Mouse (Mus musculus) lung, postnatal 10 days (tissue): ENCODE results near the gene Milr1.

Experiments used
- DNase-seq: peaks from one replicate; pipeline ENCODE4 v3.0.0; 2021

The Milr1 gene

DNA sequence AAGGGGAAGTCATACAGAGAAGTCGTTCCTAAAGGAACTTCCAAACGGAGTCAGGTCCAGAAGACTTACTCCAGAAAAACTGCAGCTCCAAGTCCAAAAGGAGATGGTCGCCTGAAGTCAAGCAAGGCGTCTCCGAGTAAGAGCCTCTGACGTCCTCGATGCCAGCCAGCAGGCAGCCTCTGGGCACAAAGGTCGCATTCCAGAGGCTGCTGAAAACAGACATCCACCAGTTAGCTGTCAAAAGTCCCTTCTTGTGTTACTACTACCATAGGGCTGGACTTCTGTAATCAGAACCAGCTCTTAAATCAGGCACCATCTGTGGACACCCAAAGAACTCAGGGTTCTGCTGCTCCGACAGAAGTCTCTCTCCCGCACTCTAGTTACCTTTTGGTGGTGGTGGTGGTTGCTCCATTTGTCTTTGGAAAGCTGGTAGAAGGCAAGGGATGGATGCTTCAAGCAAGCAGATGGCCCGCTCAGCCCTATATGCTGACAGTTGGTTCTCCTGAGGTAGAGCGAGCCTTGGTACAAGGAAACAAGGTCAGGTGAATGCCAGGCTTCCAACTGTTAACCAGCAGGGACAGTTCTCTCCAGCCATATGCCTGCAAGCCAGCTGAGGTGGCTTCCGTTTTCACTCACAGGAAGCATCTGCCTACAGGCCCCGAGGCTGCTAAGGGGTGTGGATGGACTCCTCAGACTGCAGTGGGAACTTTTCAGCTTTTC lies 63.7 kb downstream of the Milr1 start:
- DNase-seq, result no peak

DNA sequence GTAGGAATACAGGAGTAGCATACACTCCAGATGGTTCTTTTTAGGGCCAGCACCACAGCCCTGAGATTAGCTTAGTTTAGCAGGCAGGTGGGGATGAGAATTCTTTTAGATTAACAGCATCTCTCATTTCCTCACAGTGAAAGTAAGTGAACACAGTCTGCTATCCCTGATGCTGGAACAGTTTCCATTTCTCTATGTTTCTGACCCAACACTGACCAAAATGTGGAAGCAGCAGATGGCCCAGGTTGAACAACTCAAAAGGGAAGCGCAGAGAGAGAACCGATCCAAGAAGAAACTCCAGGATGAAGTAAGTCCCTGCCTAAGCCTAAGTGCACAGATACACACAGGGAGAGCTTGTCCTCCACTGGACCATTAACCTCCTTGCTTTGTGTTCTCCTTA lies 64.3 kb downstream of the Milr1 start:
- DNase-seq, result no peak

DNA sequence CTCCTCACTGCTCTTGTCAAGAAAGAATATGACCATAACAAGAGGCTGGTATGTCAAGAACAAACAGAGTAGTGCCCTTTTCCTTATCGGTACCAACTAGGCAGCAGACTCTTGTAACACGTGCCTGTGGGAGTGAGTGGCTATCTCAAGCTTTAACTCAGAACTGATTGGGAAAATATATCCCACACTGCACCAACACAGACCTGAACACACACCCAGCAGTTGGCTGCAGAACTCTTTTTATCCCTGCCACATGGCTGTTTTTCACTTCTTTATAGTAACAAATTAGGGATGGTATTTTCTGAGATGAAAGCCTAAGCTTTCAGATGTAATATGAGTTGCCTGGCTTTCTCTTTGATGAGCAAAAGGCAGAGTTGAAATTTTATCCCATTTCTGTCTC lies 64.7 kb downstream of the Milr1 start:
- no peak for DNase-seq

DNA sequence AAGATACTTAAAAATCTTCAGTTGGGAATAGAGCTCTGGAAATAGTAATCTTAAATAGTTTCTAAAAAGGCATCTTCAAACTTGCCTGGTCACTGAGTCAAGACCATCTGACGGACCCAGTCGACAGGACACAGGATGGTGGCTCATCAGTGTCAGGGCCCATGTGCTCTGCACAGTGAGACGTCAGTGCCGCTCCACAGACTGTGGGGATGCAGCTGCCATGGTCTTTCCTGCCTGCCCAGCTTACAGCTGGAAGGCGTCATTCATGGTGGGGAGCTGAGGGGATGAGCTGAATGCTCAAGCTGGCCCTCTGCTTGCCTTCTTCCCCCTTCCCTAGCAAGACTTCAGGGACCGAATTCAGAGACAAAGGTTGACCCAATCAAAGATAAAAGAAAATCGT lies 65.3 kb downstream of the Milr1 start:
- DNase-seq, result no peak

DNA sequence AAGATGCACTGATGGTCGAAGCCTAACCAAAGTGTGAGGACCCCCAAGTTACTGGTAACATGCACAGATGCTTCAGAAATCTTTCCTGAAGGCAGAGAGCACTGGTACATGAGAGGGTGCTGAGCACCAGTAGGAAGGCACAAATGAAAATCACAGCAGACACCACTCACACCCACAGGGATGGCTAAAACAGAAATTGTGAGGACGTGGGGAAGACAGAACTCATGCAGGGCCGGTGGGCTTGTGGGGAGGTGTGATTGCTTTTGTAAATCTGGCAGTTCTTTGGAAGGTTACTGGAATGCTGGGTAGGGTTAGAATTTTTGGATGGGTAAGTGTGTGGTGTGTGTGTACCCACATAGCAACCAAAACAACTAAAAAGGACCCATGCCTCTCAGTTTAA lies 66.1 kb downstream of the Milr1 start:
- DNase-seq, result no peak

DNA sequence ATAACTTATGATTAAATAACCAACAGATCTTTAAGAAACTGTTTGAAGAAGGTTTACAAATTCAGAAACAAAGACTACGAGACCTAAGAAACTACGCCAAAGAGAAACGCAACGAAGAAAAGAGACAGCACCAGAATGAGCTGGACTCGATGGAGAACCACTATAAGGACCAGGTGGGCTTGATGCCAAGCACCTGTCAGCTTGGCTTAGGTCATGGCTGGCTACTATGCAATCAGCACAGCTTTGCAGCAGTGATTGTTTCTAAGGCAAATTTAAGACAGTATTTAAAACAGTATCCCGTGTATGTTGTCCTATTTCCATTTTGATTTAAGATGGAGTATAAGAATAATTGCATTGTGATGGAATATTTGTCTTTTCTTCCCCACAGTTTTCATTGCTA lies 66.8 kb downstream of the Milr1 start:
- DNase-seq, result no peak

DNA sequence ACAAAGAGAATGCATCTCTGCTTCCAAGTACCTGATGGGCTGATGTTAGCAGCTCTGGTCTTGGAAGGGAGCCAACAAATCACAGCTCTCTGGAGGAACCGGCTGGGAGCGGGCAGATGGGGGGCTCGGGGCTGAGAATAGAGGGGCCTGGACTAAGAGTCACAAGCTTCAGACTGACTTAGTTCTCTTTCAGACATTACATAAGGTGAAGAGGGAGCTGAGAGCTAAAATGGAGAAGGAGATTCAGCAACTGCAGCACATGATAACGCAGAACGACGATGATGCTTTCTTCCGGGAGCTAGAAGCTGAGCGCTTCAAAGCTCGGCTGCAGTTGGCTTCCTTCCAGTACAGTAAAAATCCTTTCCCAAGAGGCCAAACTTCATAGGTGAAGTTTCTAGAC lies 67.3 kb downstream of the Milr1 start:
- DNase-seq, result peak; percentile 32
